Mouse (Mus musculus) left cerebral cortex, postnatal 25 days (tissue): ENCODE measurements around the gene Ubxn6. TPM values are rescaled to one million over a fixed set of nuclear protein-coding genes. Genes with fewer than 3 reads are reported as not detected.

Source experiments
- DNase-seq, 2 experiments: peaks; one replicate each; pipeline ENCODE4 v3.0.0; 2022; ENCODE audit warnings: low spot score in 2 of 2, mixed read lengths in 1 of 2
- intact Hi-C: fragments of 180-260 bp; cut with DNase I; formaldehyde crosslinking; loops from one replicate; pipeline ENCODE4 v1.15.1; 2025
- total RNA-seq, 2 experiments: library from RNA; stranded (reverse); gene quantifications; 2 replicates each; pipeline ENCODE4 v1.2.3; 2021

Gene Ubxn6
- total RNA-seq, 2 experiments from 2014 or later: 77.0 to 77.7 TPM

- intact Hi-C loops: no loop called here
- DNase-seq: no peak
Measured at GRCm38 (mm10) chr17:56031431-56031830, 43.4 kb downstream of the Ubxn6 start.

DNA sequence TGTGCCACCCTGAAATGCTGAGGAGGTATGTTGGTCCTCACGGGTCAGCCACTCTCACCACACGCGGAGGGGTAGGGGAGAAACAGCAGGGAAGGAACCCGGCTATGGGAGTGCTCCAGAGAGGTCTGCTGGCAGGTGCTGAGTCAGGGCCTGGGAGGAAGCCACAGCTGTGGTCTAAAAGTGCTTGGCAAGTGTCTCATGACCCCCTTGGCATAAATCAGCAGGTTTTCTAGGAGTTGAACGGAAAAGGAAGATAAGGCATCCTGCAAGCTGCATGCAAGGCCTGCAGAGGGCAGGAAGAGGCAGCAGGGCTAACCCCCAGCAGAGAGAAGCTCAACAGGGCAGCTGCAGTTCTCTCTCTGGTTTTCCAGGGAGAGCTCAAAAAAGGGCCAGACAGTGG is 43.9 kb downstream of the Ubxn6 start:
- DNase-seq: no peak

DNA sequence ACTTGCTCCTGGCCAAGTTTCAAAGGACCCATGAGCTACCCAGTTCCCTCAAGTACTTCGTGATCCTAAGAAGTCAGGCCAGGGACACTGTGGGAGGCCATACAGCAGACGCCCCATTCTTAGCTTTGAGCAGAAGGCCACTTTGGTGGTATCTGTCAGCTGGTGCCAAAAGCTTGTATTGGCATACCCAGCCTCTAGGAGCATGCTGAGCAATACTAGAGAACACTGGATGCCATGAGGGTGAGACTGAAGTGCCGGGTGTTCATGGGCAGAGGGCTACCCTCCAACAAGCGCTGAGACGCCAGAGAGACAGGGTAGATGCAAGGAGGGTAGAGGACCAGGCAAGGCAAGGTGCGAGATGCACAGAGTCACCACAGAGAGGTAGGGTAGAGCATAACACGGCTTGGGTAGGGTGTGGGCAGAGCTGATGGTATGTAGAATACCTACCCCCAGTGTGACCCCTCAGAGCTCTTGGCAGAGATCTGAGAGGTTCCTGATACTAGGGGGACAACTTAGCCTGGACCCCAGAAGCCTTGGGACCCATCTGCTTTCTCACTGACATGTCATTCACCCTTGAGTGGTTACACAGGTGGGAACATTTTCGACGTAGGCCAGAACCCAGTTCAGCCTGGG is 44.5 kb downstream of the Ubxn6 start:
- intact Hi-C loops: no loop called here
- DNase-seq: no peak

More for the DNA sequence above, 43.9 kb downstream of the Ubxn6 start:
- intact Hi-C loops: no loop called here

GRCm38 (mm10) chr17:56027801-56028441 is 46.9 kb downstream of the Ubxn6 start:
- intact Hi-C loops: no loop called here
- no peak for DNase-seq

GRCm38 (mm10) chr17:56026881-56027280 is 47.9 kb downstream of the Ubxn6 start:
- intact Hi-C loops: no loop called here
- no peak for DNase-seq

DNA sequence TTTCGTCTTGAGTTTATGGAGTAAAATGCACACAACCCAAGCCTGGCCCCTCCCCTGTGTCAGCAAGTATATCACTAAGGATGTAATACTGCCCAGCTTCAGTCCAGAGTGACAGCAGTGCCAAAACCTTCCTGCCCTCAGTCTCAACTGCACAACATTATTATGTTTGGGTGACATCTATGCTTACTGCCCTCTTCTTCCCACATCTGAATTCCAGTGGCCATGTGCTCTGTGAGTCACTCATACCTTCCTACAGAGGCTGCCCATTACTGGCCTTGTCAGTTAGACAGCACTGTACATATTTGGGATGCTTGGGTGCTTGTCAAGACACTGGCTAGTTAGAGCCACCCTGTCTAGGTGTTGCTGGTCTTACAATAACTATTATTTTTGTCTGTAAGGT is 48.5 kb downstream of the Ubxn6 start:
- DNase-seq: no peak
- intact Hi-C loops: no loop called here

DNA sequence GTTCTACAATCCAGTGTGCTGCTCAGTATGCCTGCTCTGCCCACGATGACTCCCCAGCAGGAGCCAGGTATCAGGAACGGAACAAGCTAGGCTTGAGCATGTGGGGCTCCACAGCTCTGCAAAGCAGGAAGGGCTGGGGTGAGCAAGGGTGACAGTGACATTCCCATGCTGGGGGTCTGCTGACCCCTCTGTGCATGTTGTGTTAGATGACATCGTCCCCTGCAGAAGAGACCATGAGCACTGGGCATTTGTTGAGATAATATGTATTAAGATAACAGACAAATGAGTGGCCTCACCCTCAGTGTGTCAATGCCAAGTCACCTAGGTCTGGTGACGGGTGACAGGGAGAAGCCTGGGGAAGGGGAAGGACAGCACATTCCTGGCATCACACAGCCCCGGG is 49.9 kb downstream of the Ubxn6 start:
- intact Hi-C loops: no loop called here
- DNase-seq: no peak

DNA sequence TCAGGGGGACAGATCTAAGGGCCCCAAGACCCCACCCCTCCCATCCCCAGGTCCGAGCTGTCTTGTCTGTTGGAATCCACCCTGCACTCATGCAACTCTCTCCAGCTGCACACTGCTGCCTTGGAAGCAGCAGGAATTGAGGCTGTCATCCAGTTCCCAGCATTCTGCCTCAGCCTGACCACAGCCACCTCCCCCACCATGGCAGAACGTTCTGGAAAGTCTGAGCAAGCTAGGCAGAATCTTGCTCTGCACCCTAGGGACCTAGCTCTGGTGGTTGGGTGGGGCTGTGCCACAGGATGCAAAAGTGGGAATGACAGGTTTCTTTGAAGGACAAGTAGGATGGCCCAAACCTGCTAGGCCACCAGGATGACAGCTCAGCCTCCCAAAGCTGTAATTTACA is 50.4 kb downstream of the Ubxn6 start:
- no peak for DNase-seq
- intact Hi-C loops: no loop called here

DNA sequence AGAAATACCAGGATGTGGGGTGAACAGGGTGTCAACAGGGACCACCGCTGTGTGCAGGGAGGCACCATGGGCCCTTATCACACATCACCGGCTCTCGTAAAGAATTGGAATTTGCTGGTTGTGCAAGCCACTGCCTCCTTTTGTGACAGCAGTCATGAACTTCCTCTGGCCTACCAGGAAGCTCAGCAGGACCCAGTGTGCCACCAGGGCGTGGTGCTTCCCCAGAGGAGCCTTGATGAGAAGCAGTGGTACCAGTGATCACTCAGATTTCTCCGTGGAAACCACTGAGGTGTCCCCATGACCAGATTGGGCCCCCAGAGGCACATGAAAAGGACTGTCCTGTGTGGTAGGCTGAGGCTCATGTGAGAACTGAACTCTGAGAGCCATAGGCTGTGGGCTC is 51.4 kb downstream of the Ubxn6 start:
- DNase-seq: no peak
- intact Hi-C loops: no loop called here

DNA sequence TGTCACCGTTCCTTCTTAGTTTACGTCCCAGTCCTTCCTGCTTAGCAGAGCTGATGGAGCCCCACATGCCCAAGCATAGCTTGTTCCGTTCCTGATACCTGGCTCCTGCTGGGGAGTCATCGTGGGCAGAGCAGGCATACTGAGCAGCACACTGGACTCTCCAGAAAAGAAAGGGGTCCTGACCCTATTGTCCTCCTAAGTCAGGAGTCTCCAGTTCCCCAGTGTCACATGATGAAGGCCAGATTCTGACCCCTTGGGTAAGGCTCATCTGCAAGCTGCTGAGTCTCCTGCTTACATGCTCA is 51.9 kb downstream of the Ubxn6 start:
- intact Hi-C loops: loop anchor here (1.0 kb wide), 1 partner anchor 11 kb away; no protein-coding TSS in a partner anchor
- no peak for DNase-seq

DNA sequence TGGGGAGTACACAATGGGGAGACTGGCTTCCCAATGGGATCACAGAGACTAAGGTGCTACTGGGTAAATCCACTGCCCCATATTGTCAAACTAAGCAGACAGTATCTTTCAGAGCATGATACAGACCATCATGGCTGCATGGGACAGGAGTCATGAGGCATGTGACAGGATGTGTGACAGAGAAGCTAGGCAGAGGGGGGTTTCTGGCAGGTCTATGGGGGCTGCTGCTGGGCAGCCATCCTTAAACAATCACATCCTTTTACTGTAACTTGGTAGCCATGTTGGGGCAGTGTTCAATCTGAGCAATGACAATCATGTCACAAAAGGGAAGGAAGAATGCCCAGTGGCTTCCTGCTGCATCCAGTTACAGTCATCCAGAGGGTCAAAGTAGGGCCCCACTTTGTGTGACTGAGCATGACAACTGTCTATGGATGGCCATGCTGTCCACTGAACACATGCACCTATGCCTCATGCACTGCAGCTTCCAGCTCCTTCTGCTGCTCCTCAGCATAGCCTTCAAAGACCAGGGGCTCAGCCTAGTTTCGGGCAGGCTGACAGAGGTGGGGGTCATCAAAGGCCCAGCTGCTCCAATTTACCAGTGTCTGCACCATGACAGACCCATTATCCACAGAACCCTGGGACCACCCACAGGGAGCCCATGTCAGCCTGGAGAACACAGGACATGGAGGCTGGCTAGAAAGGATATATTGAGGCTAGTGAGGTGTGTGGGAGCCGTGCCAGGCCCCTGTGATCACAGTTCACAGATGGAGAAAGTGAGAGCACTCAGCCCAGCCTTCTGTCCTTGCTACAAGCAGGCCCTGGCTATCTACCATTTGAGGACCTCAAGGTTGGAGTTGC is 52.5 kb downstream of the Ubxn6 start:
- intact Hi-C loops: loop anchor here (1.0 kb wide), 1 partner anchor 12 kb away; no protein-coding TSS in a partner anchor
- DNase-seq: no peak

GRCm38 (mm10) chr17:56021161-56021910 is 53.5 kb downstream of the Ubxn6 start:
- intact Hi-C loops: no loop called here
- DNase-seq: peak; percentile 63 to 89

DNA sequence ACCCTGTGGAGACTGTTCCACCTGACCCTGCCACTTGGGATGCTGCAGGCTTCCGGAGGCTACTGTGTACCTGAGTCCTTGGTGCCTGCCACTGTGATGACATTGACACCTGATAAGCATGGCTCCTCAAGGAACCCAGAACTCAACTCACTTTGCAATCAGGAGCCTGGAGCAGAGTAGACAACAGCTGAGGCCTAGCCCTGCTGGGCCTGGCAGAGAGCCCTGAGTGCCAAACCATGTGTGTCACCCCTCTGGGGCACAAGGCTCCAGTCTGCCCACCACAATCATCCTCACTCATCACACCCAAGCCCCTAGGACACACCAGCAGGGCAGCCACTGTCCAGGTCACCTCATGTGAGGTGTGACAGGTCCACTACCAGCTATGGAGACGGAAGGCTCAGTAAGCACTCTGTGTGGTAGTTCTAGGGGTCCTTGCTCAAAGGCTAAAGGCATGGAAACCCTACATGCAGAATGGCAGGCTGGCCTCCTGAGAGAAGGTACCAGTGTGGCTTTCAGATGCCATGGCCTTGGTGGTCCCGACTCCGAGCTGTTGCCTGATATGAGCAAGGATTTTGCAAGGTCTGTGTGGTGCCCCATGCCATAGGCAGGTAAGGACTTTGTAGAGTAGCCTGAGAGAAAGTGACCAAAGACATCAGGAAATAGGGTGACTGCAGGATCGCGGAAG is 54.3 kb downstream of the Ubxn6 start:
- intact Hi-C loops: no loop called here
- no peak for DNase-seq

DNA sequence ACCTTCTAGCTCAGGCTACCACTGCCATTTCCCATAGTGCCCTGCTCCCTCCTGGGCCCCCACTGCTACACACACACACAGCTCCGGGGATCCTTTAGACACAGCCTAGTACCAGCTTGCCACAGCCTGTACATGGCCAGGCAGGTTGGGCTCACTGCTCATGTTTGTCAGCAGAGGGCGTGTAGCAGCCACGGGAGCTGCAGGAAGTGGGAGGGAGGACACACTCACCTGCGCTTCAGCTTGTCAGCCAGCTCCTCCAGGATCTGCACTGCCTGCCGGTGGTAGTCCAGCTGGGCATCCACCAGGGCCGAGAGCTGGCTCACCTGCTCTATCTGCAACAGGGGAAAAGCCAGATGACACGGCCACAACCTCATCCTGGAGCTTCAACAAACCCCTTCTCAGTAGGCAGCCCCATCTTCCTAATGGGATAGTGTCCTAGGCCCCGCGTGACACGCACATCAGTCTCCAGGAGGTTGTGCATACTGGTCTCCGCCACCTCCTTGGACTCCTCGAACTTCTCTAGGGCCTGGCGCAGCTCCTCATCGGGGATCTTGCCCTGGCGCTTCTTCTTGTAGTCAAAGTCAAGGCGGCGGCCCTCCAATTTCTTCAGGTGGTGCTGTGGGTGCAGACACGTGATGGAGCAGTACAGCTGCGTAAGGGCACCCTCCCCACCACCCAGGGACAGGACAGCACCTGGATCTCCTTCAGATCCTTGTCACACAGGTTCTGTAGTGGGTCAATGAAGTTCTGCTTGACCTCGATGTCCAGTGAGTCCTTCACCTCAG is 56.3 kb downstream of the Ubxn6 start:
- intact Hi-C loops: no loop called here
- DNase-seq: peak; percentile 66 to 73

DNA sequence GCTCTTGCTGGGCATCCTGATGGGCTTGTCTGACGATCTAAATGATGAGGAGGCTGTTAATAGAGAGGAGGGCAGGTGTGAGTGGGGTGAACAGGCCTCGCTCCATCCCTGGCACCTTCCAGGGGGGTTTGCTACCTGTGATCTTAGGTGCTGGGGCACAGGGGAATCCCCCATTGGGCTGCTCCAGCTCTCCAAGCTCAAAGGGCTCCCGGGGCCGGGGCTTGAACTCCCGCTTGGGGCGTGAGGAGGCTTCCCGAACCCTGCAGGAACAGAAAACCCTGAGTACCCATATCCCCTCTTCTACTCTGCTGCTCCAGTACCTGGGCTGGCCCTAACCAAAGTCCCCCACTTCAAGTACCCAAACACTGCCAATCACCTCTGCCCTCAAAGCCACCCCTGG is 57.0 kb downstream of the Ubxn6 start:
- no peak for DNase-seq
- intact Hi-C loops: no loop called here
